Mouse (Mus musculus): ENCODE results near the gene H2-M10.2. TPM values are rescaled to one million over a fixed set of nuclear protein-coding genes. Genes with fewer than 3 reads are reported as not detected.

The H2-M10.2 gene
- total and polyA plus RNA-seq, 2 experiments from 2014 or later: not detected

GRCm38 (mm10) chr17:36265834-36266233 is 20.5 kb downstream of the H2-M10.2 start:
- TF ChIP-seq CTCF (IDR thresholded peaks at IDR 0.05; ENCODE audit: low read depth): peak; percentile 39
- H3K4me2 ChIP-seq (ENCODE audit: low read depth, low read length): no peak overlapping the region
- H3K4me1 ChIP-seq (ENCODE audit: insufficient read depth, low read length): peaks cover 7% of the 10 kb centered on the region; the same call in 1 of the 2 replicates
- ATAC-seq (no peak), DNase-seq (ENCODE audit: low spot score) (peak; percentile 10)
- WGBS: 79% methylated on average over 5 of the region's 5 CpGs
- no peak overlapping the region for H3K27ac ChIP-seq
- peaks cover 42% of the 10 kb centered on the region for H3K36me3 ChIP-seq (ENCODE audit: insufficient read depth, low read length)
- no peak overlapping the region for H3K9ac ChIP-seq (replicated peaks; ENCODE audit: low read length)
- no peak overlapping the region for H3K4me3 ChIP-seq (ENCODE audit: low read length)
- no peaks in the 10 kb centered on the region for H3K9me3 ChIP-seq (ENCODE audit: low read length)
- H3K27me3 ChIP-seq (ENCODE audit: insufficient read depth, low read length): no peaks in the 10 kb centered on the region

GRCm38 (mm10) chr17:36264273-36264925 is 21.9 kb downstream of the H2-M10.2 start:
- no peak overlapping the region for H3K4me2 ChIP-seq (ENCODE audit: low read depth, low read length)
- H3K9me3 ChIP-seq (ENCODE audit: low read length): no peaks in the 10 kb centered on the region
- H3K4me1 ChIP-seq (ENCODE audit: insufficient read depth, low read length): no peaks in the 10 kb centered on the region
- WGBS: 89% methylated on average over 3 of the region's 3 CpGs
- DNase-seq (ENCODE audit: low spot score) (no peak), ATAC-seq (no peak)
- TF ChIP-seq CTCF (IDR thresholded peaks at IDR 0.05; ENCODE audit: low read depth): no peak
- H3K4me3 ChIP-seq (ENCODE audit: low read length): no peak overlapping the region
- no peak overlapping the region for H3K27ac ChIP-seq
- H3K27me3 ChIP-seq (ENCODE audit: insufficient read depth, low read length): no peaks in the 10 kb centered on the region
- peaks cover 52% of the 10 kb centered on the region for H3K36me3 ChIP-seq (ENCODE audit: insufficient read depth, low read length)
- H3K9ac ChIP-seq (replicated peaks; ENCODE audit: low read length): no peak overlapping the region

GRCm38 (mm10) chr17:36261511-36262166 is 24.7 kb downstream of the H2-M10.2 start:
- no peaks in the 10 kb centered on the region for H3K27me3 ChIP-seq (ENCODE audit: insufficient read depth, low read length)
- H3K27ac ChIP-seq: no peak overlapping the region
- H3K36me3 ChIP-seq (ENCODE audit: insufficient read depth, low read length): peaks cover 37% of the 10 kb centered on the region
- no peaks in the 10 kb centered on the region for H3K4me1 ChIP-seq (ENCODE audit: insufficient read depth, low read length)
- no peak overlapping the region for H3K4me3 ChIP-seq (ENCODE audit: low read length)
- 92% methylated on average over 9 of the region's 9 CpGs for WGBS
- no peak overlapping the region for H3K9ac ChIP-seq (replicated peaks; ENCODE audit: low read length)
- ATAC-seq (no peak), DNase-seq (ENCODE audit: low spot score) (no peak)
- H3K9me3 ChIP-seq (ENCODE audit: low read length): no peaks in the 10 kb centered on the region
- no peak for TF ChIP-seq CTCF (IDR thresholded peaks at IDR 0.05; ENCODE audit: low read depth)
- no peak overlapping the region for H3K4me2 ChIP-seq (ENCODE audit: low read depth, low read length)

GRCm38 (mm10) chr17:36257969-36258368 is 28.3 kb downstream of the H2-M10.2 start, which contains the start of gene Rpp21:
Gene Rpp21 (minus strand): TSS chr17:36258069.
- H3K36me3 ChIP-seq (ENCODE audit: insufficient read depth, low read length): peaks cover 27% of the 10 kb centered on the region
- ATAC-seq: no peak
- WGBS: 46% methylated on average over 6 of the region's 6 CpGs

GRCm38 (mm10) chr17:36257241-36257947 is 28.9 kb downstream of the H2-M10.2 start:
- Histone ChIP-seq H3K9me3 (ENCODE audit: low read length) (no peaks in the 10 kb centered on the region), H3K36me3 (ENCODE audit: insufficient read depth, low read length) (peaks cover 25% of the 10 kb centered on the region), H3K27ac (peak overlapping the region; percentile 91), H3K4me2 (ENCODE audit: low read depth, low read length) (peak overlapping the region; percentile 58), H3K9ac (replicated peaks; ENCODE audit: low read length) (peak overlapping the region; percentile 75), H3K27me3 (ENCODE audit: insufficient read depth, low read length) (no peaks in the 10 kb centered on the region), H3K4me3 (ENCODE audit: low read length) (peak overlapping the region; percentile 71), H3K4me1 (ENCODE audit: insufficient read depth, low read length) (no peaks in the 10 kb centered on the region)
- peak; percentile 85 for TF ChIP-seq CTCF (IDR thresholded peaks at IDR 0.05; ENCODE audit: low read depth)
- under 1% methylated on average over 37 of the region's 37 CpGs for WGBS
- ATAC-seq: peak; percentile 97
- DNase-seq (ENCODE audit: low spot score): peak; percentile 92

More at GRCm38 (mm10) chr17:36257969-36258368, 28.3 kb downstream of the H2-M10.2 start, which contains the start of gene Rpp21:
- peak within 1 kb of the TSS; percentile 58 for H3K4me2 ChIP-seq (ENCODE audit: low read depth, low read length)
- H3K4me3 ChIP-seq (ENCODE audit: low read length): peak within 1 kb of the TSS; percentile 71
- H3K27me3 ChIP-seq (ENCODE audit: insufficient read depth, low read length): no peaks in the 10 kb centered on the region
- H3K27ac ChIP-seq: peak within 1 kb of the TSS; percentile 91
- DNase-seq (ENCODE audit: low spot score): no peak
- TF ChIP-seq CTCF (IDR thresholded peaks at IDR 0.05; ENCODE audit: low read depth): no peak
- H3K4me1 ChIP-seq (ENCODE audit: insufficient read depth, low read length): no peaks in the 10 kb centered on the region
- H3K9me3 ChIP-seq (ENCODE audit: low read length): no peaks in the 10 kb centered on the region
- peak within 1 kb of the TSS; percentile 75 for H3K9ac ChIP-seq (replicated peaks; ENCODE audit: low read length)

- TF ChIP-seq CTCF (IDR thresholded peaks at IDR 0.05; ENCODE audit: low read depth): no peak
- 74% methylated on average over 6 of the region's 6 CpGs for WGBS
- DNase-seq (ENCODE audit: low spot score): no peak
- no peak overlapping the region for H3K9ac ChIP-seq (replicated peaks; ENCODE audit: low read length)
- H3K27me3 ChIP-seq (ENCODE audit: insufficient read depth, low read length): peaks cover 8% of the 10 kb centered on the region
- no peak overlapping the region for H3K4me3 ChIP-seq (ENCODE audit: low read length)
- no peaks in the 10 kb centered on the region for H3K36me3 ChIP-seq (ENCODE audit: insufficient read depth, low read length)
- no peaks in the 10 kb centered on the region for H3K4me1 ChIP-seq (ENCODE audit: insufficient read depth, low read length)
- H3K4me2 ChIP-seq (ENCODE audit: low read depth, low read length): no peak overlapping the region
- no peaks in the 10 kb centered on the region for H3K9me3 ChIP-seq (ENCODE audit: low read length)
- H3K27ac ChIP-seq: no peak overlapping the region
- ATAC-seq: no peak
Measured at GRCm38 (mm10) chr17:36253087-36253600, 33.1 kb downstream of the H2-M10.2 start.

All from hindbrain, postnatal 0 days (tissue).